Mouse (Mus musculus) adrenal gland, postnatal 25 days (tissue): ENCODE measurements at regions not wholly inside any gene's neighbourhood (a gene's known extent, or its start where the extent isn't known, plus 50 kb on each side); places are given as distances from the start of the nearest gene placed in this dataset.

Source experiments
- DNase-seq: peaks from one replicate; pipeline ENCODE4 v3.0.0; 2021; ENCODE audit warnings: mixed read lengths

GRCm38 (mm10) chr12:78098765-78099194 is 95.3 kb upstream of the Gm6657 start:
- no peak for DNase-seq

DNA sequence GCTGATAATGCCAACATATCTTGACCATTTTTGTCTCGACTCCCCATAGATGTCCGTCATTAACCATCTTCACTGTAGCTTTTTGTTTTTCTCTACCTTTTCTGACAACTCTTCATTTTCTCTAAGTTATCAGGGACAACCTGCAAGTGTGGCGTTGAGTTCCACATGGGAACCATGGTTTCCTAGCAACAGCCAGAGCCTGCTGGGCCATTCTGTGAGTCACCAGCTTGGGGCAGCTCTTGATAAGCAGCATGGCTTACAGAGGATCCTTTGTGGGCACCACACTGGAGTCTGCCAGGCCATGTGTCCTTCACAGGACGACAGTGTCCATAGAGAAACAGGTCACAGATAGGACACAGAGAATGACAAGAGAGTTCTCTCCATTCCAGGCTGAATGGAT is 94.3 kb upstream of the Gm6657 start:
- DNase-seq: peak; percentile 35

DNA sequence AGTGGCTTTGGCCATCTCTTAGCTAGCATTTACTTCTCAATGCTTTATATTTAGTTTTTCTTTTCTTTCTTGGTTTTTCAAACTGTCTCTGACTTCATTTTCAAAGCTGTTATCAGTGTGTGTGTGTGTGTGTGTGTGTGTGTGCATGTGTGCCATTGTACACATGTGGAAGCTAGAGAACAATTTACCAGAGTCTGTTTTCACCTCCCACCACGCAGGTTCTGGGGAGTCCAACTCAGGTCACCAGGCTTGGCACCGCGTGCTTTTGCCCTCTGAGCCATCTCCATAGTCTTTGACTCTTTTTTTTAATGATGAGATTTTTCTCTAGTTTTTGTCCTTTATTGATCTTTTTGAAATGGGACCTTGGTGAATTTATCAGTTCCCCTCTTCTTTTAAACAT is 93.3 kb upstream of the Gm6657 start:
- DNase-seq: no peak

GRCm38 (mm10) chr12:78109931-78110330 is 84.1 kb upstream of the Gm6657 start:
- no peak for DNase-seq

- no peak for DNase-seq
Measured at GRCm38 (mm10) chr12:78118131-78118530, 75.9 kb upstream of the Gm6657 start.

DNA sequence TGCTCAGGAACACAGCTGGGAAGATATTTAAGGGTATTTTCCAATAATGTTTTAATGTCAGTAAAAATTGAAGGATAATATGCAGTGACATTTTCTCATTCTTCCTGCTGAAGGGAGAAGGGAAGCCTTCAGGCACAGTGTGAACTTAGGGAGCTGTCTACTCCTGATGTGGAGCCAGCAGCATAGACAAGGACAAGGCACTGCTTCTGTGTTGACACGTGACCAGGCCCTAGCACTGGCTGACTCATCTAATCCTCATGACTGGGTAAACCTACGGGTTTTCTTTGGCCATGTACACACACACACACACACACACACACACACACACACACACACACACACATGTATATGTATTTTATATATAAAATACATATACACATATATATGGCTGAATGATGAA is 74.8 kb upstream of the Gm6657 start:
- DNase-seq: peak; percentile 10

DNA sequence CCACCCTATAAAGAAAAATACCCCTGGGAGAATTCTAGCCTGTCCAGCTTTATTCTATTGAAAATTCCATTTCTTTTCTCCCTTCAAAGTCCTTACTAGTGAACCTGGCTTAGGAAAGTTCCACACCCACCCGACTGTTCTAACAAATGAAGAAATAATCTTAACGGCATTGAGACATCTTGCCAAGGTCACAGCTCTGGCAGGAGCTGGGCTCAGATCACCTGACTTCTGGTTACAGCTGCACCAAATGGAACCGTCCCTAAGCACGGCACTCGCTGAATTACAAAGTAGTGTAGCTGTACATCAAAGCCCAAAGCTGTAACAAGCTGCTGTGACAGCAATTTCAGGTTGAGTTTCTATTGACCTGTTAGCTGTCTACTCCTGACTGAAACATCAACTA is 74.2 kb upstream of the Gm6657 start:
- DNase-seq: peak; percentile 36

DNA sequence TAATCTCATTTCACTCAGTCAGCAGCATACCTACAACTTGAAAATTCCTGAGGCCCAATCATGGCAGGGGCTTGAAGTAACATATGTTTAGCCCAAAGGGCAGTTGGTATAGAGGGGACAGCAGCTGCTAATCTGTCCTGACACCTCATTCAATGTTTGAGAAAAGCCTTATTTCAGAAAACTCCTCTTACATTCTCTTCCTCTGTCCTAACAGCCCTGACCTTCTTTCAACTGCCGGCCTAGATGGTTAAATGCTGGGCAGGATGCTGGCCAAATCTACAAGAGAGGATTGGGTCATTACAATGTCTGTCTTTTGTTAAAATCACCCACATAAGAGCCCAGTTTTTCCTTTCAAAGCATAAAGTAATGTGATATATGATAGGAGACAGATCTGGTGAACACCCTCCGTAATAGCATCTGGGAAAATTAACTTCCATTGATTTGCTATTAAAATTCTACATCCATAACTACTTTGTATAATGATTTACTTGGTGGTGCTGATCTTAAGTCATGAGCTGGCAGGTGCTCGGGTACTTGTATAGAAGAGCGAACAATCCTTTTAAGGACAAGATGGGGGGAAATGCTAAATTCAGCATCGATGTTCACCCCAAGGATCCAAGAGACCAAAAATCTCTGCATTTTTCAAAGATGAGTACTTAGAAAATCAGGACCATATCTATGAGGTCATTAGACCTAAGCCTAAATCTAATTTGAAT is 64.8 kb upstream of the Gm6657 start:
- DNase-seq: no peak

DNA sequence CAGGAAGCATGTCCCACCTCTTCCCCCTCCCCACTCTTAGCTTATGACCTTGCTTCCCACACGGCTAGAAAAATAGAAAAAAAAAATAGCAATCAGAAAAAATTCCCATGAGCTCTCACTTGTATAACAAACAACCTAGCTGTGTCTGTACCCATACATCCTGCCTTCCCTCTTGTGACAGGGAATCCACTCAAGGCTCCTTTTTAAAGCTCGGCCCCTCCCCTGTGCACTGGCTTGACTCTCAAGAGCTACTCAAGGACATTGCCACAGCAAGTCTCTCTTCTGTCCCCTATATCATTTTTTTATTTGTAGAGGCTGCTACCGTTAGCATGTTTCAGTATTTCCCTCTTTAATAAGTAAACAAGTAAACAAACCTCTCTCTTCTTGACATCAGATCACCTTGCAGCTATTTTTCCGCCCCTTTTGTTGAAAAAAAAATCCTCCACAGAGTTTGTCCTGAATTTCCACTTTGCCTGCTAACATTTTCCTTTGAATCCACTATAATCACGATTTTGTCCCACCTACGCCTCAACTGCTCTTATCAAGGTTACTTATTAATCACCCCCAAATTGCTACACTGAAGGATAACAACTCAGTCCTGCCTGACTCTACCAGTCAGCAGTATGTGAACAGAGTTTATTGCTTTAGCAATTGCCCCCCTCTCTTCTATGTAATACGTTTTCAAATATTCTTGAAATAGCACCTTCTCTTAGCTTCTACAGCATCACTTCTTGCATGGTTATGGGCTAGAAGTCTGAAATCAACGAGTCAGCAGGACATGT is 61.8 kb upstream of the Gm6657 start:
- no peak for DNase-seq

DNA sequence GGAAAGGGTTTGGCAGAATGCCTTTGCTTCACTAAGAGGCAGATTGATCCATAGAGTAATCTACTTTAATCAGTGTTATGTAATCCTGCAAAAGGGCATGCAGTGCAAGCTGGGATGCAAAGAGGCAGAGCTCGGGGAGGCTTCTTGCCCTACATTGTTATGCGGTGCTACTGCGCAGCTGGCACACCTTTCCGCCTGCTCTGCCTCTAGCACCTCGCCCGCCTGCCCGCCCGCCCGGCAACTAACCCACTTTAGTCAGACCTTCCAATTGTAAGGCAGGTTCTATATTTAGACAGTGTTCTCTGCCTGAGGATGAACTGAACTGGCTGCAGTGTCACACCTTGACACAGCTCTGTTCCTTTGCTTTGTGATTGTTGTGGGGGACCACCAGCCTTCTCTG is 60.7 kb upstream of the Gm6657 start:
- DNase-seq: no peak

GRCm38 (mm10) chr12:78133984-78134383 is 60.1 kb upstream of the Gm6657 start:
- DNase-seq: no peak

DNA sequence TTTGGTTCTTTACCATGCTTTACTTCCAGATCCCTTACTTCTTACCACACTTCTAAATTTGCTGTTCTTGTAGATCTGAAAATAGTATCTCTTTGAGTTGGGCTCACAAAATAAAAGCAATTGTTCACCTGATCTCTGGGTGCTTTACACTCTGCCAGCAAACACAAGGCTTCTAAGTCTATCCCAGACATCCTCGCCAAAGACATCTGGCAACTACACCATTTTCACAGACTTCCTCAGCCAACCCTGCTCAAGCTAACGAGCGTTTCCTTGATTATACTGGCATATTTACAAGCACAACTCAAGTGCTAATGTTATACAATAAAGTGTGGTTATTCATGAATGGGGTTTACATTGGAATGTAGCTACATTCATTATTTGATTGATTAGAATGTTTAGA is 56.8 kb upstream of the Gm6657 start:
- DNase-seq: no peak

- DNase-seq: no peak
Measured at GRCm38 (mm10) chr12:78138467-78138866, 55.6 kb upstream of the Gm6657 start.
